Mouse (Mus musculus) embryonic facial prominence, embryonic 15.5 days (tissue): ENCODE measurements around the gene Nek9. TPM values are rescaled to one million over a fixed set of nuclear protein-coding genes. Genes with fewer than 3 reads are reported as not detected.
A peak's percentile ranks its signal among the peaks of the same experiment; 100 is the strongest.

Experiments used
- ATAC-seq: fragments of 200-750 bp; cut with Nextera tagmentation; 2 replicates; pipeline ENCODE4 v1.8.0; 2017; ENCODE audit warnings: low read depth, moderate TSS enrichment; ENCODE audit not compliant: insufficient number of reproducible peaks, low FRiP score, low TSS enrichment
- H3K27ac ChIP-seq: fragments of 300-500 bp; sonication (generic); replicated peaks from 2 replicates; pipeline ENCODE4 v1.5.1; 2015; ENCODE audit warnings: mild to moderate bottlenecking, inconsistent platforms
- H3K27me3 ChIP-seq: fragments of 300-500 bp; sonication (generic); 2 replicates; pipeline ENCODE4 v1.6.1; 2015; ENCODE audit warnings: inconsistent platforms
- H3K36me3 ChIP-seq: fragments of 300-500 bp; sonication (generic); 2 replicates; pipeline ENCODE4 v1.6.1; 2015; ENCODE audit warnings: mild to moderate bottlenecking, inconsistent platforms
- H3K4me1 ChIP-seq: fragments of 300-500 bp; sonication (generic); 2 replicates; pipeline ENCODE4 v1.6.1; 2015; ENCODE audit warnings: inconsistent platforms
- H3K4me2 ChIP-seq: fragments of 300-500 bp; sonication (generic); replicated peaks from 2 replicates; pipeline ENCODE4 v1.6.1; 2015; ENCODE audit warnings: mild to moderate bottlenecking, inconsistent platforms
- H3K4me3 ChIP-seq: fragments of 300-500 bp; sonication (generic); replicated peaks from 2 replicates; pipeline ENCODE4 v1.5.1; 2015; ENCODE audit warnings: mild to moderate bottlenecking, inconsistent platforms
- H3K9ac ChIP-seq: fragments of 300-500 bp; sonication (generic); 2 replicates; pipeline ENCODE4 v1.6.1; 2015; ENCODE audit warnings: inconsistent platforms
- H3K9me3 ChIP-seq: fragments of 300-500 bp; sonication (generic); replicated peaks from 2 replicates; pipeline ENCODE4 v1.6.1; 2016; ENCODE audit warnings: inconsistent platforms
- WGBS: fragments of 180-500 bp; shearing (Covaris S2); methylation state at CpG from one replicate; pipeline ENCODE4 v1.1.7; 2015; 5-methylcytosine and 5-hydroxymethylcytosine counted together
- polyA plus RNA-seq: library from polyadenylated mRNA; unstranded; fragments of >200 nt; fragmentation: Nextera tagmentation; extraction: Ambion mirVana; gene quantifications from 2 replicates; pipeline ENCODE4 v1.2.1, GENCODE M21; 2015

Gene Nek9
- 23.9 and 25.4 TPM in 2 replicates for polyA plus RNA-seq

- Histone ChIP-seq H3K9me3 (no peaks in the 10 kb centered on the region), H3K4me1 (peaks cover 14% of the 10 kb centered on the region), H3K4me2 (peak within 1 kb of the TSS; percentile 60), H3K36me3 (peaks cover 29% of the 10 kb centered on the region), H3K4me3 (peak within 1 kb of the TSS; percentile 89), H3K27ac (peak within 1 kb of the TSS; percentile 85), H3K9ac (peak within 1 kb of the TSS; percentile 98), H3K27me3 (no peaks in the 10 kb centered on the region)
- peak; percentile 86 for ATAC-seq
- under 1% methylated on average over 36 of the region's 36 CpGs for WGBS
These were observed at the start of gene Nek9 for GRCm38 (mm10) chr12:85339243-85339729. Gene Nek9, minus strand, starts transcription at chr12:85339362.

GRCm38 (mm10) chr12:85385995-85386375, 46.8 kb upstream of the Nek9 start:
- Histone ChIP-seq H3K9me3 (no peaks in the 10 kb centered on the region), H3K36me3 (no peaks in the 10 kb centered on the region), H3K27ac (no peak overlapping the region), H3K9ac (no peak overlapping the region), H3K4me2 (no peak overlapping the region), H3K4me1 (peaks cover 4% of the 10 kb centered on the region), H3K27me3 (no peaks in the 10 kb centered on the region), H3K4me3 (no peak overlapping the region)
- 56% methylated on average over 5 of the region's 5 CpGs for WGBS
- ATAC-seq, result no peak

GRCm38 (mm10) chr12:85385329-85385994, 46.3 kb upstream of the Nek9 start:
- no peak for ATAC-seq
- peaks cover 4% of the 10 kb centered on the region for H3K4me1 ChIP-seq
- no peaks in the 10 kb centered on the region for H3K9me3 ChIP-seq
- 66% methylated on average over 10 of the region's 10 CpGs for WGBS
- H3K4me3 ChIP-seq, result no peak overlapping the region
- H3K27ac ChIP-seq, result peak overlapping the region; percentile 28; the same call in 1 of the 2 replicates
- H3K9ac ChIP-seq, result no peak overlapping the region
- H3K36me3 ChIP-seq, result no peaks in the 10 kb centered on the region
- H3K27me3 ChIP-seq, result no peaks in the 10 kb centered on the region
- no peak overlapping the region for H3K4me2 ChIP-seq

- no peak overlapping the region for H3K4me2 ChIP-seq
- H3K4me1 ChIP-seq, result peaks cover 4% of the 10 kb centered on the region
- H3K36me3 ChIP-seq, result no peaks in the 10 kb centered on the region
- H3K4me3 ChIP-seq, result no peak overlapping the region
- H3K27me3 ChIP-seq, result no peaks in the 10 kb centered on the region
- no peak overlapping the region for H3K9ac ChIP-seq
- 68% methylated on average over 14 of the region's 14 CpGs for WGBS
- H3K27ac ChIP-seq, result no peak overlapping the region
- ATAC-seq, result no peak
- no peaks in the 10 kb centered on the region for H3K9me3 ChIP-seq
These were observed 43.9 kb upstream of the Nek9 start for GRCm38 (mm10) chr12:85382761-85383680.

- WGBS, result 86% methylated on average over 6 of the region's 6 CpGs
- Histone ChIP-seq H3K36me3 (no peaks in the 10 kb centered on the region), H3K4me1 (peaks cover 4% of the 10 kb centered on the region), H3K4me3 (no peak overlapping the region), H3K9ac (no peak overlapping the region), H3K27ac (no peak overlapping the region), H3K4me2 (no peak overlapping the region), H3K27me3 (no peaks in the 10 kb centered on the region), H3K9me3 (no peaks in the 10 kb centered on the region)
- no peak for ATAC-seq
These were observed 42.4 kb upstream of the Nek9 start for GRCm38 (mm10) chr12:85381570-85381969.

GRCm38 (mm10) chr12:85380942-85381341, 41.8 kb upstream of the Nek9 start:
- 70% methylated on average over 7 of the region's 7 CpGs for WGBS
- no peaks in the 10 kb centered on the region for H3K9me3 ChIP-seq
- no peaks in the 10 kb centered on the region for H3K36me3 ChIP-seq
- no peak for ATAC-seq
- H3K4me2 ChIP-seq, result no peak overlapping the region
- H3K27ac ChIP-seq, result no peak overlapping the region
- H3K27me3 ChIP-seq, result no peaks in the 10 kb centered on the region
- no peak overlapping the region for H3K9ac ChIP-seq
- H3K4me1 ChIP-seq, result peaks cover 4% of the 10 kb centered on the region
- H3K4me3 ChIP-seq, result no peak overlapping the region

GRCm38 (mm10) chr12:85380308-85380707, 41.1 kb upstream of the Nek9 start:
- Histone ChIP-seq H3K4me3 (no peak overlapping the region), H3K9ac (no peak overlapping the region), H3K27ac (no peak overlapping the region), H3K9me3 (no peaks in the 10 kb centered on the region), H3K36me3 (no peaks in the 10 kb centered on the region), H3K27me3 (no peaks in the 10 kb centered on the region), H3K4me1 (peaks cover under 1% of the 10 kb centered on the region; the same call in 1 of the 2 replicates), H3K4me2 (no peak overlapping the region)
- 80% methylated on average over 1 of the region's 1 CpGs for WGBS
- ATAC-seq, result no peak

- Histone ChIP-seq H3K27ac (no peak overlapping the region), H3K36me3 (no peaks in the 10 kb centered on the region), H3K9me3 (no peaks in the 10 kb centered on the region), H3K4me3 (no peak overlapping the region), H3K9ac (no peak overlapping the region), H3K4me2 (no peak overlapping the region), H3K27me3 (no peaks in the 10 kb centered on the region), H3K4me1 (peaks cover 3% of the 10 kb centered on the region; the same call in 1 of the 2 replicates)
- 82% methylated on average over 2 of the region's 2 CpGs for WGBS
- ATAC-seq, result no peak
These were observed 39.1 kb upstream of the Nek9 start for GRCm38 (mm10) chr12:85378271-85378670.

- H3K4me3 ChIP-seq, result peak within 1 kb of the TSS; percentile 84
- WGBS, result under 1% methylated on average over 37 of the region's 37 CpGs
- peak within 1 kb of the TSS; percentile 88 for H3K9ac ChIP-seq
- H3K27me3 ChIP-seq, result no peaks in the 10 kb centered on the region
- H3K4me1 ChIP-seq, result peaks cover 15% of the 10 kb centered on the region
- H3K4me2 ChIP-seq, result peak within 1 kb of the TSS; percentile 62
- ATAC-seq, result peak; percentile 92
- H3K27ac ChIP-seq, result peak within 1 kb of the TSS; percentile 89
- no peaks in the 10 kb centered on the region for H3K36me3 ChIP-seq
- no peaks in the 10 kb centered on the region for H3K9me3 ChIP-seq
These were observed 35.6 kb upstream of the Nek9 start, which contains the start of gene Tmed10 for GRCm38 (mm10) chr12:85374561-85375272. Gene Tmed10, minus strand, starts transcription at chr12:85374847.

- peak overlapping the region; percentile 89 for H3K27ac ChIP-seq
- peak overlapping the region; percentile 62 for H3K4me2 ChIP-seq
- H3K4me1 ChIP-seq, result peaks cover 15% of the 10 kb centered on the region
- peak; percentile 80 for ATAC-seq
- WGBS, result under 1% methylated on average over 52 of the region's 53 CpGs
- H3K27me3 ChIP-seq, result no peaks in the 10 kb centered on the region
- H3K36me3 ChIP-seq, result no peaks in the 10 kb centered on the region
- no peaks in the 10 kb centered on the region for H3K9me3 ChIP-seq
- H3K9ac ChIP-seq, result peak overlapping the region; percentile 88
- peak overlapping the region; percentile 84 for H3K4me3 ChIP-seq
These were observed 34.7 kb upstream of the Nek9 start for GRCm38 (mm10) chr12:85373591-85374560.
